Mouse (Mus musculus) liver, embryonic 14.5 days (tissue): Measurements from ENCODE around the gene Tsga10ip. TPM values are rescaled to one million over a fixed set of nuclear protein-coding genes. Genes with fewer than 3 reads are reported as not detected.

Experiments used
- ATAC-seq: fragments of 200-750 bp; cut with Nextera tagmentation; 2 replicates; pipeline ENCODE4 v1.8.0; 2017; ENCODE audit warnings: moderate number of reproducible peaks, mild to moderate bottlenecking, moderate library complexity; ENCODE audit not compliant: insufficient read depth
- DNase-seq, 3 experiments: peaks; one replicate each; pipeline ENCODE4 v3.0.0-alpha.2; 2012 to 2013; ENCODE audit warnings: low read depth in 3 of 3, low spot score in 3 of 3
- H3K27ac ChIP-seq: fragments of 300-500 bp; sonication (generic); 2 replicates; pipeline ENCODE4 v1.5.1; 2014; ENCODE audit warnings: moderate library complexity, mild to moderate bottlenecking, control low read depth, inconsistent platforms
- H3K27me3 ChIP-seq: fragments of 300-500 bp; sonication (generic); 2 replicates; pipeline ENCODE4 v1.6.1; 2014; ENCODE audit warnings: mild to moderate bottlenecking, low read length, moderate library complexity; ENCODE audit not compliant: control insufficient read depth, insufficient read depth
- H3K36me3 ChIP-seq: fragments of 300-500 bp; sonication (generic); replicated peaks from 2 replicates; pipeline ENCODE4 v1.6.1; 2014; ENCODE audit warnings: low read depth; ENCODE audit not compliant: control insufficient read depth, insufficient read depth
- H3K4me1 ChIP-seq, 2 experiments: fragments of 200-500 bp in 1 of 2; fragments of 300-500 bp in 1 of 2; sonication (generic) in 1 of 2; replicated peaks; 2 replicates each; pipeline ENCODE4 v1.6.1; 2012 to 2014; ENCODE audit warnings: antibody characterized with exemption in 1 of 2, inconsistent platforms in 1 of 2, low read length in 1 of 2; ENCODE audit not compliant: control insufficient read depth in 2 of 2, insufficient read depth in 2 of 2
- H3K4me2 ChIP-seq: fragments of 300-500 bp; sonication (generic); 2 replicates; pipeline ENCODE4 v1.6.1; 2014; ENCODE audit warnings: low read depth, mild to moderate bottlenecking, control low read depth, moderate library complexity
- H3K4me3 ChIP-seq, 2 experiments: fragments of 200-500 bp in 1 of 2; fragments of 300-500 bp in 1 of 2; sonication (generic) in 1 of 2; 2 replicates each; pipeline ENCODE4 v1.5.1; 2012 to 2014; ENCODE audit warnings: low read depth in 2 of 2, low read length in 2 of 2, mild to moderate bottlenecking in 2 of 2, control low read depth in 1 of 2, inconsistent platforms in 1 of 2, moderate library complexity in 1 of 2; ENCODE audit not compliant: insufficient read depth in 1 of 2
- H3K9ac ChIP-seq: fragments of 300-500 bp; sonication (generic); replicated peaks from 2 replicates; pipeline ENCODE4 v1.6.1; 2014; ENCODE audit warnings: mild to moderate bottlenecking, control low read depth, moderate library complexity
- H3K9me3 ChIP-seq: fragments of 300-500 bp; sonication (generic); 2 replicates; pipeline ENCODE4 v1.6.1; 2016; ENCODE audit warnings: low read length, mixed read lengths; ENCODE audit not compliant: control insufficient read depth
- CTCF ChIP-seq: IDR thresholded peaks from 2 replicates; pipeline ENCODE4 v1.5.1; 2016; ENCODE audit warnings: antibody characterized with exemption, low read depth, control low read depth
- EP300 ChIP-seq: IDR thresholded peaks from 2 replicates; pipeline ENCODE4 v1.6.1; 2016; ENCODE audit warnings: antibody characterized with exemption, low read depth
- WGBS: fragments of 180-500 bp; shearing (Covaris S2); extraction: QIAGEN DNeasy Blood & Tissue Kit; methylation state at CpG from one replicate; pipeline ENCODE4 v1.1.7; 2014; ENCODE audit not compliant: insufficient replicate concordance; 5-methylcytosine and 5-hydroxymethylcytosine counted together
- polyA plus RNA-seq, 2 experiments: library from polyadenylated mRNA; depleted of rRNA in 1 of 2; stranded (reverse) in 1 of 2; unstranded in 1 of 2; fragments of >200 nt; fragmentation: Nextera tagmentation in 1 of 2; extraction: Ambion mirVana in 1 of 2; gene quantifications; 2 replicates each; pipeline versions ENCODE4 v1.2.1 to v1.2.3; 2012 to 2014

The Tsga10ip gene
- polyA plus RNA-seq, 2 experiments: 0.09 TPM; not detected in 1

GRCm38 (mm10) chr19:5424092-5424781 is 21.9 kb upstream of the Tsga10ip start:
- Histone ChIP-seq H3K27me3 (no peaks in the 10 kb centered on the region), H3K9ac (peak overlapping the region; percentile 84), H3K36me3 (peaks cover 7% of the 10 kb centered on the region), H3K9me3 (no peaks in the 10 kb centered on the region), H3K4me3 (peak overlapping the region; percentile 76 to 92), H3K27ac (peak overlapping the region; percentile 58), H3K4me1 (peaks cover 5 to 12% of the 10 kb centered on the region in 2 experiments; a peak in 3 of 4 replicates), H3K4me2 (peak overlapping the region; percentile 86)
- ATAC-seq: peak; percentile 63
- no peak for DNase-seq
- WGBS: 0% methylated on average over 46 of the region's 48 CpGs
- no peak for TF ChIP-seq EP300
- peak; percentile 34; the same call in 1 of the 2 replicates for TF ChIP-seq CTCF

- H3K9ac ChIP-seq: peak overlapping the region; percentile 84
- no peaks in the 10 kb centered on the region for H3K9me3 ChIP-seq
- WGBS: 66% methylated on average over 12 of the region's 12 CpGs
- peak overlapping the region; percentile 58; the same call in 1 of the 2 replicates for H3K27ac ChIP-seq
- H3K36me3 ChIP-seq: peaks cover 7% of the 10 kb centered on the region
- DNase-seq (no peak), ATAC-seq (no peak)
- no peaks in the 10 kb centered on the region for H3K27me3 ChIP-seq
- H3K4me1 ChIP-seq: peaks cover 5 to 12% of the 10 kb centered on the region in 2 experiments; a peak in 3 of 4 replicates
- TF ChIP-seq CTCF (no peak), EP300 (no peak)
- peak overlapping the region; percentile 86 for H3K4me2 ChIP-seq
- H3K4me3 ChIP-seq: peak overlapping the region; percentile 76 to 92
These were observed 21.2 kb upstream of the Tsga10ip start for GRCm38 (mm10) chr19:5423561-5423960.

- Histone ChIP-seq H3K4me1 (peaks cover 5 to 12% of the 10 kb centered on the region in 2 experiments; a peak in 3 of 4 replicates), H3K27me3 (no peaks in the 10 kb centered on the region), H3K4me3 (no peak overlapping the region)
These were observed 20.6 kb upstream of the Tsga10ip start for GRCm38 (mm10) chr19:5422895-5423443.

GRCm38 (mm10) chr19:5422267-5422666 is 19.9 kb upstream of the Tsga10ip start:
- WGBS: 84% methylated on average over 10 of the region's 10 CpGs
- no peak for ATAC-seq
- no peak overlapping the region for H3K4me3 ChIP-seq
- no peak overlapping the region for H3K27ac ChIP-seq
- no peaks in the 10 kb centered on the region for H3K9me3 ChIP-seq
- TF ChIP-seq EP300 (no peak), CTCF (no peak)
- H3K36me3 ChIP-seq: peaks cover 7% of the 10 kb centered on the region
- no peak overlapping the region for H3K9ac ChIP-seq
- H3K4me1 ChIP-seq: peaks cover 5 to 12% of the 10 kb centered on the region in 2 experiments; a peak in 3 of 4 replicates
- DNase-seq: no peak
- no peaks in the 10 kb centered on the region for H3K27me3 ChIP-seq
- no peak overlapping the region for H3K4me2 ChIP-seq

More at GRCm38 (mm10) chr19:5422895-5423443, 20.6 kb upstream of the Tsga10ip start:
- WGBS: 83% methylated on average over 9 of the region's 9 CpGs
- H3K4me2 ChIP-seq: no peak overlapping the region
- no peaks in the 10 kb centered on the region for H3K9me3 ChIP-seq
- TF ChIP-seq EP300: no peak
- TF ChIP-seq CTCF: no peak
- DNase-seq (no peak), ATAC-seq (no peak)
- no peak overlapping the region for H3K27ac ChIP-seq
- H3K9ac ChIP-seq: no peak overlapping the region
- peaks cover 7% of the 10 kb centered on the region for H3K36me3 ChIP-seq

DNA sequence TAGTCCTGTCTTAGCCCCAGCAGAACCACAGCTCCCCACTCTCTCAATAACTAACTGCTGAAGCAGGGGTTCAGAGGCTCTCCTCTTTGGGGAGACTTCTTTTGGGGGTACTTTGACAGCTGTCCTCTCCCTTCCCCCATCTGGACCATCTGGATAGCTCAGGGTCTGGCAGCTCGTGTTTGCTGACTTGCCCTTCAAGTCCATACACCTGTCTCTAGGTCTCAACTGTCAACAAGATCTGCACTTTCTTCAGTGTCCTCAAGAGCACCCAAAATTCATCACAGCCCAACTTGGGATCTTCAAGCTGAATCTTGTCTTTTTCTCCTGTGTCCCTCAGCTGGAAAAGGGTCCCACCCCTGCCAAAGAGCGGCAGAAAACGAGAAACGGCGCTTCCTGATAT is 19.5 kb upstream of the Tsga10ip start:
- no peaks in the 10 kb centered on the region for H3K9me3 ChIP-seq
- 79% methylated on average over 5 of the region's 5 CpGs for WGBS

More for the DNA sequence above, 19.5 kb upstream of the Tsga10ip start:
- H3K4me1 ChIP-seq: peaks cover 5 to 12% of the 10 kb centered on the region in 2 experiments; a peak in 3 of 4 replicates
- H3K27me3 ChIP-seq: no peaks in the 10 kb centered on the region
- ATAC-seq (no peak), DNase-seq (no peak)
- no peak overlapping the region for H3K4me3 ChIP-seq
- no peak overlapping the region for H3K4me2 ChIP-seq
- no peak for TF ChIP-seq EP300
- TF ChIP-seq CTCF: no peak
- H3K36me3 ChIP-seq: peaks cover 2% of the 10 kb centered on the region
- no peak overlapping the region for H3K27ac ChIP-seq
- H3K9ac ChIP-seq: no peak overlapping the region
